Mouse (Mus musculus): ENCODE data around the gene Mrpl14. TPM values are rescaled to one million over a fixed set of nuclear protein-coding genes. Genes with fewer than 3 reads are reported as not detected.

Gene Mrpl14
- polyA plus RNA-seq, 2 experiments: 113 to 147 TPM

GRCm38 (mm10) chr17:45666091-45666490 lies 20.0 kb upstream of the Mrpl14 start:
- DNase-seq (ENCODE audit: low spot score) (no peak), ATAC-seq (ENCODE audit: low FRiP score, low read depth) (no peak)
- Histone ChIP-seq H3K27ac (replicated peaks; ENCODE audit: low read depth, low read length) (no peak overlapping the region), H3K9me3 (ENCODE audit: control insufficient read depth, low read length) (no peaks in the 10 kb centered on the region), H3K4me3 (replicated peaks; ENCODE audit: low read length) (no peak overlapping the region), H3K4me2 (replicated peaks; ENCODE audit: low read depth, low read length, severe bottlenecking) (no peak overlapping the region), H3K36me3 (ENCODE audit: control insufficient read depth, insufficient read depth, low read length) (peaks cover 77% of the 10 kb centered on the region), H3K9ac (ENCODE audit: low read depth, low read length, severe bottlenecking) (no peak overlapping the region), H3K27me3 (ENCODE audit: control insufficient read depth, insufficient read depth, low read length) (no peaks in the 10 kb centered on the region), H3K4me1 (ENCODE audit: control insufficient read depth, insufficient read depth, low read length) (no peaks in the 10 kb centered on the region)
- TF ChIP-seq POLR2A (IDR thresholded peaks at IDR 0.05; ENCODE audit: borderline replicate concordance, extremely low read depth, insufficient read depth, insufficient read length): no peak
- WGBS: 80% methylated on average over 11 of the region's 11 CpGs

GRCm38 (mm10) chr17:45667481-45667880 lies 18.6 kb upstream of the Mrpl14 start:
- no peak for ATAC-seq (ENCODE audit: low FRiP score, low read depth)
- H3K27me3 ChIP-seq (ENCODE audit: control insufficient read depth, insufficient read depth, low read length): no peaks in the 10 kb centered on the region
- H3K36me3 ChIP-seq (ENCODE audit: control insufficient read depth, insufficient read depth, low read length): peaks cover 74% of the 10 kb centered on the region
- H3K4me1 ChIP-seq (ENCODE audit: control insufficient read depth, insufficient read depth, low read length): no peaks in the 10 kb centered on the region
- no peaks in the 10 kb centered on the region for H3K9me3 ChIP-seq (ENCODE audit: control insufficient read depth, low read length)
- H3K4me2 ChIP-seq (replicated peaks; ENCODE audit: low read depth, low read length, severe bottlenecking): no peak overlapping the region
- WGBS: 80% methylated on average over 10 of the region's 10 CpGs
- DNase-seq (ENCODE audit: low spot score): no peak
- no peak for TF ChIP-seq POLR2A (IDR thresholded peaks at IDR 0.05; ENCODE audit: borderline replicate concordance, extremely low read depth, insufficient read depth, insufficient read length)
- H3K27ac ChIP-seq (replicated peaks; ENCODE audit: low read depth, low read length): no peak overlapping the region
- H3K9ac ChIP-seq (ENCODE audit: low read depth, low read length, severe bottlenecking): no peak overlapping the region
- H3K4me3 ChIP-seq (replicated peaks; ENCODE audit: low read length): no peak overlapping the region

- ATAC-seq (ENCODE audit: low FRiP score, low read depth): no peak
- Histone ChIP-seq H3K9me3 (ENCODE audit: control insufficient read depth, low read length) (no peaks in the 10 kb centered on the region), H3K4me1 (ENCODE audit: control insufficient read depth, insufficient read depth, low read length) (no peaks in the 10 kb centered on the region), H3K27ac (replicated peaks; ENCODE audit: low read depth, low read length) (no peak overlapping the region), H3K36me3 (ENCODE audit: control insufficient read depth, insufficient read depth, low read length) (peaks cover 74% of the 10 kb centered on the region), H3K4me3 (replicated peaks; ENCODE audit: low read length) (no peak overlapping the region), H3K4me2 (replicated peaks; ENCODE audit: low read depth, low read length, severe bottlenecking) (no peak overlapping the region), H3K9ac (ENCODE audit: low read depth, low read length, severe bottlenecking) (no peak overlapping the region), H3K27me3 (ENCODE audit: control insufficient read depth, insufficient read depth, low read length) (no peaks in the 10 kb centered on the region)
- WGBS: 91% methylated on average over 10 of the region's 10 CpGs
- no peak for DNase-seq (ENCODE audit: low spot score)
- no peak for TF ChIP-seq POLR2A (IDR thresholded peaks at IDR 0.05; ENCODE audit: borderline replicate concordance, extremely low read depth, insufficient read depth, insufficient read length)
Observed at GRCm38 (mm10) chr17:45667986-45668385, 18.1 kb upstream of the Mrpl14 start.

GRCm38 (mm10) chr17:45671821-45672220 lies 14.3 kb upstream of the Mrpl14 start:
- no peak for ATAC-seq (ENCODE audit: low FRiP score, low read depth)
- no peaks in the 10 kb centered on the region for H3K9me3 ChIP-seq (ENCODE audit: control insufficient read depth, low read length)
- no peak overlapping the region for H3K9ac ChIP-seq (ENCODE audit: low read depth, low read length, severe bottlenecking)
- no peak for TF ChIP-seq POLR2A (IDR thresholded peaks at IDR 0.05; ENCODE audit: borderline replicate concordance, extremely low read depth, insufficient read depth, insufficient read length)
- no peak overlapping the region for H3K27ac ChIP-seq (replicated peaks; ENCODE audit: low read depth, low read length)
- no peaks in the 10 kb centered on the region for H3K27me3 ChIP-seq (ENCODE audit: control insufficient read depth, insufficient read depth, low read length)
- no peak overlapping the region for H3K4me2 ChIP-seq (replicated peaks; ENCODE audit: low read depth, low read length, severe bottlenecking)
- DNase-seq (ENCODE audit: low spot score): no peak
- H3K4me3 ChIP-seq (replicated peaks; ENCODE audit: low read length): no peak overlapping the region
- WGBS: 95% methylated on average over 1 of the region's 1 CpGs
- H3K4me1 ChIP-seq (ENCODE audit: control insufficient read depth, insufficient read depth, low read length): no peaks in the 10 kb centered on the region
- H3K36me3 ChIP-seq (ENCODE audit: control insufficient read depth, insufficient read depth, low read length): peaks cover 78% of the 10 kb centered on the region

- no peak overlapping the region for H3K27ac ChIP-seq (replicated peaks; ENCODE audit: low read depth, low read length)
- H3K9ac ChIP-seq (ENCODE audit: low read depth, low read length, severe bottlenecking): no peak overlapping the region
- no peak for TF ChIP-seq POLR2A (IDR thresholded peaks at IDR 0.05; ENCODE audit: borderline replicate concordance, extremely low read depth, insufficient read depth, insufficient read length)
- H3K36me3 ChIP-seq (ENCODE audit: control insufficient read depth, insufficient read depth, low read length): peaks cover 77% of the 10 kb centered on the region
- WGBS: 78% methylated on average over 2 of the region's 2 CpGs
- no peak overlapping the region for H3K4me2 ChIP-seq (replicated peaks; ENCODE audit: low read depth, low read length, severe bottlenecking)
- DNase-seq (ENCODE audit: low spot score) (no peak), ATAC-seq (ENCODE audit: low FRiP score, low read depth) (no peak)
- no peaks in the 10 kb centered on the region for H3K27me3 ChIP-seq (ENCODE audit: control insufficient read depth, insufficient read depth, low read length)
- no peak overlapping the region for H3K4me3 ChIP-seq (replicated peaks; ENCODE audit: low read length)
- no peaks in the 10 kb centered on the region for H3K9me3 ChIP-seq (ENCODE audit: control insufficient read depth, low read length)
- no peaks in the 10 kb centered on the region for H3K4me1 ChIP-seq (ENCODE audit: control insufficient read depth, insufficient read depth, low read length)
Observed at GRCm38 (mm10) chr17:45672598-45672997, 13.5 kb upstream of the Mrpl14 start.

- Histone ChIP-seq H3K4me2 (replicated peaks; ENCODE audit: low read depth, low read length, severe bottlenecking) (no peak overlapping the region), H3K9ac (ENCODE audit: low read depth, low read length, severe bottlenecking) (no peak overlapping the region), H3K4me1 (ENCODE audit: control insufficient read depth, insufficient read depth, low read length) (peaks cover 4% of the 10 kb centered on the region; the same call in 1 of the 2 replicates), H3K4me3 (replicated peaks; ENCODE audit: low read length) (no peak overlapping the region), H3K27me3 (ENCODE audit: control insufficient read depth, insufficient read depth, low read length) (no peaks in the 10 kb centered on the region), H3K9me3 (ENCODE audit: control insufficient read depth, low read length) (no peaks in the 10 kb centered on the region), H3K36me3 (ENCODE audit: control insufficient read depth, insufficient read depth, low read length) (peaks cover 48% of the 10 kb centered on the region), H3K27ac (replicated peaks; ENCODE audit: low read depth, low read length) (no peak overlapping the region)
- ATAC-seq (ENCODE audit: low FRiP score, low read depth) (no peak), DNase-seq (ENCODE audit: low spot score) (peak; percentile 49)
- 32% methylated on average over 7 of the region's 7 CpGs for WGBS
- TF ChIP-seq POLR2A (IDR thresholded peaks at IDR 0.05; ENCODE audit: borderline replicate concordance, extremely low read depth, insufficient read depth, insufficient read length): no peak
Observed at GRCm38 (mm10) chr17:45678106-45678505, 8.0 kb upstream of the Mrpl14 start.

Data from limb, embryonic 14.5 days (tissue).